ENCODE assay signal across 9 mouse cellular contexts in genomic region chr7:16492211-16492610, GRCm38 (mm10). TPM values are rescaled to one million over a fixed set of nuclear protein-coding genes. Genes with fewer than 3 reads are reported as not detected.
"Had no signal": no experiment of that assay in that cellular context is flagged by ENCODE, and none has a peak within 500 bp of the region (broad histone marks: within the 10 kb centered on the region; RNA-seq: fewer than 3 reads in every experiment).

No protein-coding gene starts in this region.

- H3K9ac ChIP-seq: limb, embryonic 12.5 days; liver, embryonic 13.5 days; liver, postnatal 0 days; midbrain, embryonic 12.5 days; neural tube, embryonic 13.5 days; stomach, embryonic 15.5 days had no signal

- H3K4me1 ChIP-seq: limb, embryonic 12.5 days; liver, embryonic 13.5 days; midbrain, embryonic 12.5 days; neural tube, embryonic 13.5 days; stomach, embryonic 15.5 days had no signal

- H3K27me3 ChIP-seq: limb, embryonic 12.5 days; liver, embryonic 13.5 days; midbrain, embryonic 12.5 days; neural tube, embryonic 13.5 days; stomach, embryonic 15.5 days had no signal

- H3K27ac ChIP-seq: limb, embryonic 12.5 days; liver, embryonic 13.5 days; midbrain, embryonic 12.5 days; neural tube, embryonic 13.5 days; stomach, embryonic 15.5 days had no signal

- H3K4me3 ChIP-seq: limb, embryonic 12.5 days; liver, embryonic 13.5 days; midbrain, embryonic 12.5 days; neural tube, embryonic 13.5 days; stomach, embryonic 15.5 days had no signal

- H3K4me2 ChIP-seq: limb, embryonic 12.5 days; liver, embryonic 13.5 days; midbrain, embryonic 12.5 days; neural tube, embryonic 13.5 days; stomach, embryonic 15.5 days had no signal

- H3K9me3 ChIP-seq: limb, embryonic 12.5 days; liver, embryonic 13.5 days; midbrain, embryonic 12.5 days; neural tube, embryonic 13.5 days; stomach, embryonic 15.5 days had no signal

RNA-seq across cellular contexts. Expression of gene Npas1, which starts 14.7 kb away (rescaled TPM):
- total RNA-seq: megakaryocyte-erythroid progenitor cell, adult 5-6 weeks had no signal
- polyA plus RNA-seq: kidney, adult 2 months; spleen, adult 2 months had no signal
